Mouse (Mus musculus): ENCODE measurements around the gene Sgms1.

- TF ChIP-seq GATA1 (IDR thresholded peaks at IDR 0.05; ENCODE audit: borderline replicate concordance, low read length) (no peak), FLI1 (IDR thresholded peaks at IDR 0.05; ENCODE audit: low read length) (no peak)
Observed at GRCm38 (mm10) chr19:32120798-32121197, 268.7 kb downstream of the Sgms1 start.
